Mouse (Mus musculus): ENCODE measurements at regions not wholly inside any gene's neighbourhood (a gene's known extent, or its start where the extent isn't known, plus 50 kb on each side); places are given as distances from the start of the nearest gene placed in this dataset.

DNA sequence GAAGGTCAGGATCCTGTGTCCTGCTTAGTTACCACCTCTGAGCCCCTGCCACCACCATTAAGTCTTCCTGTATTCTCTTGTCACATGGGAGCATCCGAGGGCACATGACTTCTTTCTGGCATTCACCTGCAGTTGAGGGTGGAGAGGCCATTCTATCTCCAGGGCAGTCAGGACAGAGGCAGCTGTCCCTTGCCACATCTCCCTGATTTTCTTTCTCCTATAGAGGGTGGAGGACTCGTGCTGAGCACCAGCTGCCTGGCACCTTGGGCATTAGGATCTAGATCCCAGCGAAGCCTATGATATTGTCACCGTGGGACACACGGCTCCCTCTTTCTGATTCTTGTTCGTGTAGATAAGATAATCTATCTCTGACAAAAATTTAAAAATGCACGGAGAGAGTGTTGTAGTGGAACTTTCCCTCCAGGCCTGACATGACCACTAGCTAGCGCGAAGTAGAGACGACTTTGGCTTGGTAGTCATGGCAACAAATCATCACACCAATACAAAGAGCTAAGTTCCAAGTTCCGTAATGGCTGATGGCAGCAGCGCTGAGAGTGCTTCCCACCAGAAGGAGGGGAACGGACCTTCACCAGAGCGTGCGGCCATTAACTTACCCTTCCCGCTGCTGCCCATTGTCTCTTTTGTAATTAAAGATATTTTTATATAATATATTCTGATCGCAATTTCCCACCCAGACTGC lies 137.7 kb downstream of the Ipmk start:
- no peak for DNase-seq

DNA sequence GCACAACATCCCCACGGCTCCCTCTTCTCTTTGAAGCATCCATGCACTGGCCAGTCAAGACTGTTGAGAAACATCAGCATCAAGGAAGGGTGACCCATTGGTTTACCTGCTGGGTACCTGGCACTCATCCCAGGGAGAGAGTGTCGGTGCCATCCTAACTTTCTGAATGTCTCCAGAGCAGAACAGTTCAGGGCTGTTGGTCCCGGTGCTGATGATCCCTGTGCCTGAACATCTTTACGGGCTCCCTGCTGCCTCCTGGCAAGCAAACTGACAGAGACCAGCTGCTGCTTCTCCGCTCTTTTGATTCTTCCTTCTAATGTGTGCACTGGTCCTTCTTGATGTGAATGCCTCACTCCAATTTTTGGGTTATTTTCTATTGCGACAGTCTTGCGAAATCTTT lies 142.2 kb downstream of the Ipmk start:
- no peak for DNase-seq

DNA sequence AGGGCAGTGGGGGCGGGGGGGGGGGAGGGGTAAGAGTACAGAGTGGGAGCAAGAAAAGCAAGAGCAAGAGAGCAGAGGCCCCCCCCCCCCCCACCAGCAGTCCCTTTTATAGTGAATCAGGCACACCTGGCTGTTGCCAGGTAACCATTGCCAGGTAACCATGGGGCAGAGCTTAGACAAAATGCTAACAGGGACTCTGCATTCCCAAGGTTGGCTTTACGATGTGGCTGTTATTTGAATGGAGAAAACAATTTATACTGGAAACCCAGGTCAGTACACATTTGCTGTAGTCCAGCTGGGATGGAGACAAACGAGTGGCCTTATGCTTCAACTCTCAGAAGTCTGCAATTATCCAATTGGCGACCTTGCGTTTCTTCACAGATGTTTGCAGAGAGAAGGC lies 154.5 kb downstream of the Ipmk start:
- no peak for DNase-seq

DNA sequence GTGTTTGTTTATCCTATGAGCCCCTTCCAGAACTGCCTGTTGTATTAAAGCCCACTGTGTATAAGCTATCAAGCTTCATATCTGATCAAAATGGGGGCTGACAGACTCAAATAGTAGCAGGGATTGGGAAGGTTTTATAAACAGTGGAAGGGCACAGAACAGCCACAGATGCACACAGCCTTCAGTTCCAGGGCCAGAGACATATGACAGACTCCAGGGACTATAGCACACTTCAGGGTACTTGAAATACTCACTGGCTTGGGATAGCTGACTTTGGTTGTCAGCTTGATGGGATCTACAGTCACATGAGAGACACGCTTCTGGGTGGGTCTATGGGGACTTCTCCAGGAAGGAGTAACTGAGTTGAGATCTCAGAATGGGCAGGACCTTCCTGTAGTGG lies 156.7 kb downstream of the Ipmk start:
- no peak for DNase-seq

DNA sequence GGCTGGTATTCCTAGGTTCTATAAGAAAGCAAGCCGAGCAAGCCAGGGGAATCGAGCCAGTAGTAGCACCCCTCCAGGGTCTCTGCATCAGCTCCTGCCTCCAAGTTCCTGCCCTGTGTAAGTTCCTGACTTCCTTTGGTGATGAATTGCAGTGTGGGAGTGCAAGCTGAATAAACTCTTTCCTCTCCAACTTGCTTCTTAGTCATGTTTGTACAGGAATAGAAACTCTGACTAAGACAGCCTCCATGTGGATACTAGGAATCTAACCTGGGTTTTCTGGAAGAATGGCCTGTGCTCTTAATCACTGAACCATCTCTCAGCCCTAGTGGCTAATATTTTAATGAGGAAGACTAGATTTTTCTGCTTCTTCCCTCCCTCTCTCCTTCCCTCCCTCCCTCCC lies 177.7 kb downstream of the Ipmk start:
- no peak for DNase-seq

DNA sequence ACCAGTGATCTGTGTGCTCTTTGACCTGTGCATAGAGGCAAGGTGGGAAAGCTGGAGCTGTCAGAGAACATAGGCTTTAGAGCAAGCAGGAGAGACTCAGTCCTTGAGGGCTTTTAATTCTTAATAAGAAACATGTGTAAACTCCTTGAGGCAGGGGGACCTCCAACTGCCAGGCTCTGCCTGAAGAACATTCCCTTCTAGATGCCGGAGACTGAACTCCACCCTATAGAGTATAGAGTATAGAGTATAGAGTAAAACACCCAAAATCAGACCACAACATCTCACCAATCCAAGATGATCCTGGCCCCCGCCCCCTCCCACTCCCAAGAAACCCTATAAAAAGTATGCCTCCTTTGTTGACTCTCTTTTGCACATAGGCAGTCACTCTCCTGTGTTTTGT lies 186.2 kb downstream of the Ipmk start:
- no peak for DNase-seq

DNA sequence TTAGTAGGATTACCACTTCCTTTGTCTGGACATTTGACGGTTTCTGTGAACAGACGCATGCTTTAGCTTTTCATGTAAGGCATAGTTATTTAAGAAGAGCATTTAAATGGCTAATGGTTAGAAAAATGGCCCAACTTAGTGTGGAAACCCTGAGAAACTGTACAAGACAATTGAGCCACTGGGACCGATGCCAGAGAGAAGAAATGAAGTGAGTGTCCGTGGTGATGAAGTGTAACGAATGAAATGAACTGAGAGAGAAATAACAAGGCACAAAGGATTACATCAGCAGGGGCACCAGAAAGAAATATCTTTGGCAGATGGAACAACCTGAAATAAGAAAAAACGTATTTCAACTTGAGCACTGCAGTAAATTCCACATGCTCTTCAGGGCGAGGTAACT lies 197.9 kb downstream of the Ipmk start:
- DNase-seq, result no peak

DNA sequence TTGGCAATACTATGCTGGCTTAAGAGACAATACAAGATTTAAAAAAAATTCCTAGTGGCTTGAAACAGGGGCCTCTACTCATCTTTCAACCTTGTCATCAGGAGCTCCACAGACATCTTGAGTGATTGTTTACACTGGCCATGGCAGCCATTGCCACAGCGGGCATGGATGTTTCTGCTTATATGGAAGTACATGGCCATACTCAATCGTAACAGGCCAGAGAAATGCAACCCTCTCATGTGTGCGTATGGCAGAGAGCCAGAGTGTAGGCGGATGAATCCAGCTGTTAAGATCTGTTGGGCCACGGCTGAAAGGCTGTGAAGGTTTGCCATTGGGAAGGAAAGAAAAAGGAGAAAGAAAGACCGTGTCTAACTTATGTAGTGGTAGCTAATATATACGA lies 198.9 kb downstream of the Ipmk start:
- DNase-seq, result no peak

DNA sequence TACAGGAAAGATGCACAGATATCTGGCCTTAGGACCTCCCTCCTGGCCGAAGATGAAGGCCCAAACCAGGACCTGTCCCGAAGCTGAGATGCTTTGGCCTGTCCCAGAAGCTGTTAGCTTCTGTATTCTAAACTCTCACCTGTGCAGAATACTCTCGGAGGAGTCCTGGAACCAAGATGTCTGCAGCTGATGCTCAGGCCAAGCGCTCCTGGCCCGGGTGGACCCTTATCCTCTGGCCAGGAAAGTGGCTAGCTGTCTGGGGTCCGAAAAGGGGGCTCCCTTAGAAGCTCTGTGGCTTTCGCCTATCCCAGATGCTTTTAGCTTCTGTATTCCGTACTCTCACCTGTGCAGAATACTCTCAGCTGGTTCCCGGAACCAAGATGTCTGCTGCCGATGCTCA lies 236.2 kb downstream of the Ipmk start:
- DNase-seq, result no peak

DNA sequence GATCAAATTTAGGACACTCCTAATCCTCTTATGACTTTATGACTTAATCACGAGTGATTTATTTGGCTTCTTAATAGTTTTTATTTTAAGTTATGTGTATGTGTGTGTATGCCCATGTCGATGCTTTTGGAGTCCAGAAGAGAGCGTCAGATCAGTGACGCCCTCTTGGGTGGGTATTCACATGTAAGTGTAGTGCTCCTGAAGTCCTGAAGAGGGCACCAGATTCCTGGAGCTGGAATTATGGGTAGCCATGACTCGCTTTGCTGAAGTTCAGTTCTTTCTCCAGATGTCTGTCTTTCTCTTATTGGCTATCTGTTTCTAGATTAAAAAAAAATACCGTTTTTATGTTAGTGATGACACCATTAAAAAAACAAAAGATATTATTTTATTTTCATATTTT lies 251.0 kb downstream of the Ipmk start:
- no peak for DNase-seq

DNA sequence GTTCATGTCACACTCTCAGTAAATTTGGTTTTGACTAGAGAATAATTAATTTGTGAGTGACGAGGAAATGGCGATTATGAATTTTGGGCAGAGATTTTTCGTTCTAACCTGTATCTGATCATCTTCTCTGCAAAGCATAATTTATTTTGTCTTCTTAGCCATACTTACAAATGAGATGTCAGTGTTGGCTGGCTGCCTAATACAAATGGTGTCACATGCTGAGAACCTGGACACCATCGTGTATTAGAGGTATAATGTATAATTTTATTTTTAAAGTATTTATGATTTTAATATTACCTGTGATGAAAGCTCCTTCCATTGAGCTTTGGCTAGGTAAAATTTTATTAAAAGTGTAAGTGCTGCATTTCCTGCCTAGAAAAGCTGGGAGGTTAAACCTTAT lies 266.2 kb downstream of the Ipmk start:
- no peak for DNase-seq

DNA sequence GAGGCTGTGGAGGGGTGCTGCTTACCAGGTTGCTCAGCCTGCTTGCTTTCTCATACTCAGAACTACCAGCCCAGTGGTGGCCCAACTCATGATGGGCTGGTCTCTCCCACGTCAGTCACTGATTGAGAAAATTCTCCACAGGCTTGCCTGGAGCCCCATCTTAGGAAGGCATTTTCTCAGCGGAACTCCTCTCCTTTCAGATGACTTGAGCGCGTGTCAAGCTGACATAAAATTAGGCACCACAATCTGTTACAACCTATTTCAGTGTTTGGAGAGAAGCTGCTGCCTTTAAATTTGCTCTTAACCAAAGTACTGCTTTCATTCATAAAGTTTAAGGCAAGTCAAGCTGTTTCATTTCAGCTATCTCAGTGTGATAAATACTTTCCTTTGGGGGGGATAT lies 269.6 kb downstream of the Ipmk start:
- DNase-seq, result no peak

DNA sequence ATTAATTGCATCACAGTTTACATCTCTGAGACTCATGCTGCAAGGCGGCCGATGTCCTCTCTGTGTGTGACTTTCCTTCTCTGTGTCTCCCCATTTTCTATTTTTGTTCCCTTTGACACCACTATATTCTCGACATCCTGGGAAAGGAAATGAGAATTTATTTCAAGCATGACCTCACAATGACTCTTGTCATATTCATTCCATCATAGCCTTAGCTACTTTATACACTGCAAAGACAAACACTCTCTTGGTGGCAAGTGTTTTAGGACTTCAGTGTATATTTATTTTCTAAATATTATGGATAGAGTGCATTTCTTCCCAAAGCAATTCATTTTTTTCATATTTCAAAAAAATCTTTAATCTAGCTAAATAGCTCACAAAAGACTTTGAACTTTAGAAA lies 298.5 kb downstream of the Ipmk start:
- DNase-seq, result no peak

DNA sequence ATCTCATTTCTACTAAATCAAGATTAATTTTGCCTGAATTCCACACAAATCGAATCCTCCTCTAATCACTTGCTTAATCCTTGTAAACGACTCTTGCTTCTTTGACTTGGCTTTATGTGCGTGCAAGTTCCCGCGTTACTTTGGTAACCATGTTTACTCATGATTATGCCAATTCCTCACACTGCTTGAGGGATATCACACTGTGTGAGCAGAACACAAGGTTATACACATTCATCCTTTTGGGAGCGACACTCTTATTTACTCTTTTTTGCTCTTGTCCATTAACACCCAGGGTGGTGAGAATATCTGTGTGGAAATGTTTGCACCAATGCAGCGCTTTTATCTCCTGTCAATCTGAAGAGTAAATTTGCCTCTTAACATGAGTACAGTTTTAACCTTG lies 310.0 kb downstream of the Ipmk start:
- no peak for DNase-seq

DNA sequence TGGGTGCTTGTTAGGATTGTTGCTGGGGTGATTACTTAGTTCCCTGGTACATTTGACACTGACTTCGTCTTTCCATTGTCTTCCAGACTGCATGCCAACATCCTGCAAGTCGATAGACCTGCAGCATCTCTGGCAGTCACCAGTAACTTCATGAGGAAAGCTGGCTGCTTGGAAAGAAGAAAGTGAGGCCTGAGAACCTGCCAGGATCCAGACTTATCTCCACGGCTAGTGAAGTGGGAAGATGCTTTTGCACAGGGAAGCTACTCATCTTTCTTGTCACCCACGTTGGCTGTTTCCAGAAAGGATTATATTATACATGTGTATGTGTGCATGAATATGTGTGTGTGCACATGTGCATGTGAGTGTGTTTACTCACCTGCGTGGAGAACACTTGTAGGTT lies 316.0 kb downstream of the Ipmk start:
- no peak for DNase-seq

DNA sequence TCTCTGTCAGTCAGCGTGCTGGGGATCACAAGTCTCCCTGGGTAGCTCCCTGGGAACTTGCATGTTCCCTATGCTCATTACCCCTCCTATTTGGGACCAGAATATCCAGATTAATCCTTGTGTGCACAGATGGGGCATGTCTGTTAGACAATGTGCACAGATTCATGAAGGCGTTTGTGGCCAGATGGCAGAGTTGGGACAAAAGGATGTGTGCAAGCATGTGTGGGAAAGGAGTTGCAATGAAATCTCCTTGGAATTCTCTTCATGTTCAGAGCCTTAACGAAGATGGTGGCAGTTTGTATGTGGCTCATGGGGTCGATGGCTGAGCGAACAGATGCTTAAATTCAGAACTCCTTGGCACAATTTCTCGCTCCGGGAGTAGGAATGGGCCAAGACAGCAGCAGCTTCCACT lies 319.6 kb downstream of the Ipmk start:
- no peak for DNase-seq

DNA sequence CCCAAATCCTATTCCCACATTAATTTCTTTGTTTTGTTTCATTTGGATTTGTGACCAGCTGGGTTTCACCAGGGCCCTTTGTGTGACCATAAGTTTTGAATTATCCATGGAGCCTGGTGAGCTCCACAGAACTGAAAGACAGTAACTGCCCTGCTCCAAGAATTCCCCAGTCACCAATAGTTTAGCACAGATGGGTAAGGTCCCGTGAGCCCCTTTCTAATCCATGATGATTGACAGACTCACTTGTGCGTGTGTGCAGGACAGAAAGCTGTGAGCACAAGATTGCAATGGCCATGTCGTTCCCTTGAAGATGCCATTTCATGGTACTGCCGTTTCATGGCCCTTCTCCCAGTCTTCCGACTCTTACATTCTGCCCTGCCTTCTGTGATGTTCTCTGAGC lies 331.7 kb downstream of the Ipmk start:
- DNase-seq, result no peak

DNA sequence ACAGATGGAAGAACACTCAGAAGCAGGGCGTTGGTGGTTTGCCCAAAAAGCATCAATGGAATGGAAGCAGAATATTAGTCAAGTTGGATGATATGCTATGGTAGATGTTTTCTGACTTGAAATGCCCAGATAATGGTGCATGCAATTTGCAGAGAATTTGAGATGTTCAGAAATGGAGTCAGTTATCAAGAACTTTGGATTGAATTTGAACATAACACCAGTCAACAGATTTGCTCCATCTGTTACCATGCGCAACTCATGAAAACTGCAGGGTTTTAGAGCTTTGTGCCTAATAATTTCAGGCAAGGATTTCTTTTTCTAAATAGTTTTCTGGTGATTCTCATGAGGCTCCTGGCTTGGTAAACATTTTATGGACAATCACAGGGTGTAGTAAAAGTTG lies 365.9 kb downstream of the Ipmk start:
- no peak for DNase-seq

DNA sequence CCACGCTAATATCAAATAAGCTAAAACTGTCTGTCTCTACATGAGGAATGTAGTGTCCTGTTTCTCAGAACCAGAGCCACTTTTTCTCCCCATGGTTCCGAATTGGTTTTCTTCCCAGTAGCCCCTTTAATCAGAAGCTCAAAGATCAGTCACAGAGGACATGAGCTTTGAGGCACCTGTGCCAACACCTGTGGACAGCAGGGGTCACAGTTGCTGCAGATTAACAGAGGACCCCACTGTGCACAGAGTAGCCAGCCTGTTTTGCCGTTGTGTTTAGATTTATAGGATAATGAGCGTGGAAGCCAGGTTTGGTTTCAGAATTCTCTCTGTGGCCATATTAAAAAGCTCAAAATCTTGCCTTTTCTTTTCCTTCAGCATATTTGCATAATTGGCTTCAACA lies 380.2 kb downstream of the Ipmk start:
- no peak for DNase-seq

DNA sequence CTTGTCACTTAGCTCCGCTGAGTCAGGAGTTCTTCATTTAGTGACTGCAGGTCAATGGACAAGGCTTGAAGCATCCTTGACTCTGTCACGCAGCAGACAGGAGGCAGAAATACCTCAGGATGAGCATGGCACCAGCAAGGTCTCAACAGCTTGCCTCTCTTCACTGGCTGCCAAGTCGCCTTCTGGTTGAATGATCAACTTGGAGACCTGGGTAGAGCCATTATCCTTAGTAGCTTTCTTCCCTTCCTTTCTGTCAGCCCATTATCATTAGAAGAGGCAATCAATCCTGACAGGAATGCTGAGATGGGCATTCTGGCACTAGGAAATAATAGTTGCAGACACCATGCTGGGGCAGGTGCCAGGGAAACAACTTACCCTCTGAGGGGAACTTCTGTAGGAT lies 386.3 kb downstream of the Ipmk start:
- DNase-seq, result no peak

DNA sequence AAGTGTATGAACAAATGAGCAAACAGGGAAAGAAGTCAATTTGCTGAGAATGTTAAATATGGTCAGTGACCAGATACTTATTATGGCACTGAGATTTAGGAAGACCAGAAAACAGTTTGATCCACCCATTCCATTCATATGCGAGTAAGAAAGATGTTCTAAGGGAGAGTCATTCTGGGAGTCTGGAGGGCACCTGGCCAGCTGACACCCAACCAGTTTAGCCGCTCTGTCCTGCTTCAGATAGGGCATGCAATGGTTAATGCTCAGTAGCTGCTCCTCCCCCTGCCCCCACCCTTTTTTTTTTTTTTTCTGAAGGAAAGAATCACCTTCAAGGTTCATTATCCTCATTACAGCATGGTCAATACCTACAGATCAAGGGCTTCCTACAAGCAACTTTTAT lies 386.9 kb downstream of the Ipmk start:
- no peak for DNase-seq

DNA sequence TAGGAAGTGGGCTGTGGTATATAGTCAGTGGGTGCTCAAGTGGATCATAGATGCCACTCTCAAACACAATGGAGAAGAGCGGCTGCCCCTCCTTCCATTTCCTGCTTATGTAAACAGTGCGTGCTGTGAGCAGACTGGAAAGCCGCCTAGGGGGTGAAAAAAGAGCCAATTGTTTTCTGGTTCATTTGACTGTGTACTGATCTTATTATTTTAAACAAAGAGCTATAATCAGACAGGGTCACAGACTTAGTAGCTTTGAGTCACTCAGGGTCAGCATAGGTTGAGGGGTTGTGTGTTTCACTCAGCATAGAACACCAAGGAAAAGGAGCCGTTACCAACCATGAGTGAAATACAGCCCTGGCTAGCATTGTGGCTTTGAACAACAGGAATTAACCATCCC lies 390.7 kb downstream of the Ipmk start:
- no peak for DNase-seq

DNA sequence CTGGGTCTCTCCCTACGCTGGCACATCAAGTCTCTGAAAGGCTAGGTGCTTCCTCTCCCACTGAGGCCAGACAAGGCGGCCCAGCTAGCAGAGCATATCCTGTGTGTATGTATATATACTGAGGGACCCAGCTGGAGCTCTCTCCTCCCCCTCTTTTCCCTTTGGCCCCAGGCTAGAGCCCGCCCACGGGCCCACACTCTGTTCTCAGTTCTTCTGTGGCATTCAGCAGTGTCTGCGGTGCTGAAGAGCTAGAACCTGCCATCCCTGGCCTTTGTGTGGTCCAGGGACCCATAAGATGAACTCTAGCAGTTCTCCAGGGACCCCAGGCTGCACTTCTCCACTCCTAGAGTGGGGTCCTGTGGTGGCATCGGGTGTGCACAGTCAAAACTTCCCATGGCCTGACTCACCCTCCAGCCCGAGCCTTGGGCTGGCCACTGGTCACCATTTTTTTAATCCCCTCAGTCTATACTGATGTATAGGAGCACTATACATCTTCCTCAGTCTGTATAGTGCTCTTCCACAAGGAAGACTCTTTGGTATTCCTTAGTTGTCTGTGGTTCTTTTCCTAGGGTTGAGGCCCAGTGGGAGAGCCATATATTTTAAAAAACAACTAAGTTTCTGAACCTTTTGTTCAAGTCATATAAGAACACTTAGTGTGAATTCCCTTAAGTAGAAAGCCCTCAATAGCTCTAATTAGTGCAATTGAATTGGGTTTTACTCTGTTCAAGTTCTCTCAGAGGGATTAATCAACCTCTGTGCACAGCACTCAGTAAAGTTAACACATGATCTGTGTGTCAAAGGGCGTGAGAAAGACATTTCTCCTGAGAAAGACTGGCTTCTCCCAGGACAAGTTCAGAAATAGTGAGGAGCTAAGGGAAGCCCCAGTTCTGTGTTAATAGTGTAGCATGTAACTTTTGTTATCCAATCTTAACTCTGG lies 401.3 kb downstream of the Ipmk start:
- DNase-seq, result no peak

DNA sequence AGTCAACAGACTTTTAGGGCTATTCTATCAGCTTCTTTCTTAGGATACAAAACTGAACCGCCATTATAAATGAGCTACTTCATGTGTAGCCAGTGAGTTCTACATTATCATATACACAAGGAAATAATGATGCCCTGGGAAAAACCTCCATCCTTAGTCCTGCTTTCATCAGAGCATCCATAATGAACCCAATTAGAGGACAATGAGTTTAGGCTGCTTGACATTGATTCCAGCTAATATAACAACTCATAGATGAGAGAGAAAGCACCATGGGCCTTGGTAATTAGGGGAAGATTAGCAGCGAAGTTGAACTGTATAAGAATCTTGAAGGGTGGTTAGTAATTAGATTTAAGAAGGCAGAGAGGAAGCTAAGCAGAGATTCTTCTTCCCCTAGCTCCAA lies 405.7 kb downstream of the Ipmk start:
- DNase-seq, result no peak

DNA sequence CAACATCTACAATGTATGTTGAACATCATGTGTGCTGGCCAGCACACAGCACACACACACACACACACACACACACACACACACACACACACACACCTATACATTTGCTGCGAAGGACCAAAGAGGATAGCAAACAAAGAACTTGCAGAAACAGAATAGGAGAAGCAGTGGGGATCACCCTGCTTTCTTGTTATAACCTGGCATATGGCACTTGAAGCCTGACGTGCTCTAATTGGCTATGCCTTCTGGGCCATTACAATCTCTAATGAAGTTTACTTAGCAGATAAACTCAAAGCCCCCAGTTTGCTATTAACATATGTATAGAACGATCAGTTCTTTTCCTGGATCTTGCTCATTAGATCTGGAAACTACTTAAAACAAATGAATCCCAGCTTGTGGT lies 407.2 kb downstream of the Ipmk start:
- no peak for DNase-seq

All from kidney, adult 18-20 months (tissue).